Comparison of ENCODE assay signal across 25 mouse cellular contexts in genomic region chr5:74672556-74672955, GRCm38 (mm10). TPM values are rescaled to one million over a fixed set of nuclear protein-coding genes. Genes with fewer than 3 reads are reported as not detected.
DNase-seq lines count a peak whose midpoint lies in the region.
"Had no signal": no experiment of that assay in that cellular context is flagged by ENCODE, and none has a peak within 500 bp of the region (broad histone marks: within the 10 kb centered on the region; RNA-seq: fewer than 3 reads in every experiment).

No protein-coding gene starts in this region.

- 94% methylated on average over 5 of the region's 5 CpGs for WGBS in limb, embryonic 10.5 days

- no peaks in the 10 kb centered on the region for H3K36me3 ChIP-seq in limb, embryonic 10.5 days
- H3K36me3 ChIP-seq: forebrain, embryonic 10.5 days; G1E; heart, embryonic 12.5 days; heart, embryonic 15.5 days had no signal

- H3K27me3 ChIP-seq in limb, embryonic 10.5 days (ENCODE audit: low read depth, poor library complexity, severe bottlenecking): no peaks in the 10 kb centered on the region
- H3K27me3 ChIP-seq: CH12.LX; heart, embryonic 12.5 days; heart, embryonic 15.5 days had no signal

- peak; percentile 71 to 73 for DNase-seq in adrenal gland, adult (ENCODE audit: inconsistent age in 2 of 2, low spot score in 1 of 2)
- no peak for DNase-seq in adrenal gland, postnatal 25 days
- peak; percentile 7 to 33 for DNase-seq in adrenal gland, postnatal 36 days
- DNase-seq in adrenal gland, postnatal 10 days: no peak
- peak; percentile 24 for DNase-seq in ovary, postnatal 36 days (ENCODE audit: low spot score)
- no peak for DNase-seq in ovary, postnatal 10 days (ENCODE audit: low spot score)
- DNase-seq in testis, postnatal 14 days (ENCODE audit: low spot score): peak; percentile 70
- no peak for DNase-seq in limb, embryonic 10.5 days (ENCODE audit: low spot score)
- DNase-seq: B cell, adult 2 months; cerebellum, adult 18-20 months; cerebellum, adult 9-10 months; cerebellum, postnatal 14 days; forebrain, postnatal 0 days; gastrocnemius, adult 2 months; gastrocnemius, postnatal 14 days; heart, adult 18-20 months; heart, postnatal 10 days; heart, postnatal 4 days had no signal

- no peak overlapping the region for H3K27ac ChIP-seq in limb, embryonic 10.5 days
- H3K27ac ChIP-seq: forebrain, embryonic 10.5 days; gastrocnemius, adult 2 months; heart, embryonic 15.5 days; hindbrain, embryonic 14.5 days; hindbrain, postnatal 0 days had no signal

- H3K4me3 ChIP-seq in limb, embryonic 10.5 days: no peak overlapping the region
- H3K4me3 ChIP-seq: forebrain, embryonic 10.5 days; gastrocnemius, adult 2 months; heart, embryonic 12.5 days; heart, embryonic 15.5 days had no signal

- peaks cover 10% of the 10 kb centered on the region for H3K4me1 ChIP-seq in limb, embryonic 10.5 days

- no peaks in the 10 kb centered on the region for H3K9me3 ChIP-seq in limb, embryonic 10.5 days (replicated peaks)
- H3K9me3 ChIP-seq: forebrain, embryonic 10.5 days; G1E; heart, embryonic 12.5 days; heart, embryonic 15.5 days had no signal

RNA-seq across cellular contexts. Expression of gene Lnx1, which starts 30.2 kb away (rescaled TPM):
- 4.3 and 5.0 TPM in 2 replicates for total RNA-seq in adrenal gland, postnatal 25 days (2021)
- 1 to 10 TPM; 3.9 to 5.0 TPM for total RNA-seq in adrenal gland, postnatal 36 days (2021)
- total RNA-seq in adrenal gland, postnatal 10 days (2021): 1 to 10 TPM; 4.4 to 4.5 TPM
- polyA plus RNA-seq in limb, embryonic 10.5 days (2016; fragmentation: Nextera tagmentation; extraction: Ambion mirVana): 1.8 and 2.0 TPM in 2 replicates
- polyA plus RNA-seq: G1E had no signal

Comparison
In these comparisons a context has a peak if more than half of its experiments do, and no peak if none do; other contexts are left out.
1. DNase-seq: peak in adrenal gland, adult (2 of 2), adrenal gland, postnatal 36 days (2 of 2), ovary, postnatal 36 days (single experiment) and testis, postnatal 14 days (single experiment); none in adrenal gland, postnatal 25 days (single experiment), adrenal gland, postnatal 10 days (single experiment), ovary, postnatal 10 days (single experiment) and limb, embryonic 10.5 days (single experiment).